Mouse (Mus musculus): Measurements from ENCODE around the gene Rem1.
"Not testable (repeated sequence)": the region's sequence is repeated elsewhere in the genome, so short reads cannot be mapped to it uniquely, and the experiment has no call there.

Rem1 gene

DNA sequence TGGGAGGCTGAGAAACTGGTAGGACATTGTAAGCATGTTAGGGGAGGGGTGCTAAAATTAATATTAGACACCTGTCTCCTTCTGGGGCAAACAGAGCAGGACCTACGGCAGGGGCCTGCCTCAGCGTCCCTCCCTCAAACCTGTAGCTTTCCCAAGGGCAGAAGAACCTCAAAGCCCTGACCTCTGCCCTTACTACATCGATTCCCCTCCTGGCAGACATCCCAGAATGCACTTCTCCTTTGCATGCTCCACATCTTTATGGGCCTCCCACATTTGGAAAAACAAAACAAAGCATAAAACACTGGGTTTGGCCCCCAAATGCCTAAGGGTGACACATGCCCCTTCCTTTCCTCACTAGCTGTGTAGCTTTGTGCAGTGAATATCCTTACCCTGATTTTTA, 2.5 kb downstream of the Rem1 start:
- DNase-seq: no peak

GRCm38 (mm10) chr2:152629904-152630303, 3.2 kb downstream of the Rem1 start:
- no peak for DNase-seq

DNA sequence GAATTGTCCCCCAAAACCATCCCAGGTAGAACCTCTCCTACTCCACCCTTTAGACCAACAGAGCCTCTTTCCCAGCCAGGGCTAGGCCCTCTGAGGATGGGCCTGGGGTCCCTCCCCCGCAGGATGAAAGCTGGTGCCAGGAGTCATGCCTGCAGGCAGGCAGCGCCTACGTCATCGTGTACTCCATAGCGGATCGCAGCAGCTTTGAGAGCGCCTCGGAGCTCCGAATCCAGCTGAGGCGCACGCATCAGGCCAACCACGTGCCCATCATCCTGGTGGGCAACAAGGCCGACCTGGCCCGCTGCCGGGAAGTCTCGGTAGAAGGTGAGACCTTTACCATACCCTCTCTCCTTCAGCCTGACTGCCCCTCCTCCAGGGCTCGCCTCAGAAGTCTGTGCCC, 6.6 kb downstream of the Rem1 start:
- no peak for DNase-seq

DNA sequence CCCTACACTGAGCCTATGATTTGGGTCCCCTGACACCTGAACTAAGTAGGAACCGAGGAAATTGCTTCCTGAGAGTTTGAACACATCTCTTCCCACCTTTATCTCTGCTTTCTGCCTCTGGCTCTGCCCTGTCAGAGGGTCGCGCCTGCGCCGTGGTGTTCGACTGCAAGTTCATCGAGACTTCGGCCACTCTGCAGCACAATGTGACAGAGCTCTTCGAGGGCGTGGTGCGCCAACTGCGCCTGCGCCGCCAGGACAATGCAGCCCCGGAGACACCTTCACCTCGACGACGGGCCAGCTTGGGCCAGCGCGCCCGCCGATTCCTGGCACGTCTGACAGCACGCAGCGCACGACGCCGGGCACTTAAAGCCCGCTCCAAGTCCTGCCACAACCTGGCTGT, 7.6 kb downstream of the Rem1 start:
- DNase-seq: no peak

DNA sequence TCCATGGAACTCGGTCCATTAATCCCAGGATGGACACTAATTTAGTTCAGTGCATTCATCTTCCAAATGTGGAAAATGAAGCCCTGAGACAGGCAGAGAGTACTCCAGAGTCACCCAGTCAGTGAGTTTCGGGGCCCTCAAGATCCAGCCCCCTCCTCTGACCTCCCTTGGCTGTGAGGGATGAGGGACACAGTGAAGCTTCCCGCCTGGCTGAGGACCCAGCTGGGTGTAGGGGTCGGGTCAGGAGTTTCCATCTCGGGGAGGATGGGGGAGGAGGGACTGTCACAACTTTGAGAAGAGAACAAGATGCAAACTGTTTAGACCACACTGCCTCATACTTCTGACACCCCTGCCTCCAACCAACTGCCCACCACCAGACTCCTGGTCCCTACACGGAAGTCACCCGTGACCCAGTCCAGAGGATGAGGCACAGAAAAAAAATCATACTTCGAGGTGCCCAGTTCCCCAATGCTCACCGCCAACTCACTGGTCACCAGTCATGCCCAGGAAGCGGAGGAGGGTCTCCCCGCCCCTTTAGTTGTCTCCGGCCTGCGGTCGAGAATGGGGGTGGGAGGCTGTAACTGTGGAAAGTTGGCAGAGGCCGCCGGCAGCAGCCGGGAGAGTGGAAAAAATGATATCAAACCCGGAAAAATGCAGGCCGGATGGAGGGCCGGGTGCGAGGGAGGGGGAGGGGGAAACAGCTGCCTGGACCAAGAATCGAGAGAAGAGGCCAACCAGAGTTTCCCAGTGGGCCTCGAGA, 9.7 kb downstream of the Rem1 start:
- DNase-seq: no peak

DNA sequence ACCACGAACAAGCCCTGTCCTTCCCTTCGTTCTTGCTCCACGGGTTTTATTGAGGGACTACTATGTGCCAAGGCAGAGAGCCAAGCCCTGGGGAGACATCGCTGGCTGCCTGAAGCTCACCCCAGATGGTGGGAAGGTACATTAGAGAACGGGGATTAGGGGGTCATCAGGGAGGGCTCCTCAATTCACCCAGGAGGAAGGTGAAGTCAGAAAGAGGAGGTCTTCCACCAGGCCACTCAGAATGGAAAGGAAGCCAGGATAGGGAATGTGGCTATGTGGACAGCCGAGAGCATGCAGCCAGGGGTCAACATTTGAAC, 10.2 kb downstream of the Rem1 start:
- DNase-seq: no peak

- no peak for DNase-seq
Measured at GRCm38 (mm10) chr2:152637381-152637780, 10.6 kb downstream of the Rem1 start.

GRCm38 (mm10) chr2:152638865-152639264, 12.1 kb downstream of the Rem1 start:
- no peak for DNase-seq

GRCm38 (mm10) chr2:152639406-152640113, 12.8 kb downstream of the Rem1 start:
- no peak for DNase-seq

DNA sequence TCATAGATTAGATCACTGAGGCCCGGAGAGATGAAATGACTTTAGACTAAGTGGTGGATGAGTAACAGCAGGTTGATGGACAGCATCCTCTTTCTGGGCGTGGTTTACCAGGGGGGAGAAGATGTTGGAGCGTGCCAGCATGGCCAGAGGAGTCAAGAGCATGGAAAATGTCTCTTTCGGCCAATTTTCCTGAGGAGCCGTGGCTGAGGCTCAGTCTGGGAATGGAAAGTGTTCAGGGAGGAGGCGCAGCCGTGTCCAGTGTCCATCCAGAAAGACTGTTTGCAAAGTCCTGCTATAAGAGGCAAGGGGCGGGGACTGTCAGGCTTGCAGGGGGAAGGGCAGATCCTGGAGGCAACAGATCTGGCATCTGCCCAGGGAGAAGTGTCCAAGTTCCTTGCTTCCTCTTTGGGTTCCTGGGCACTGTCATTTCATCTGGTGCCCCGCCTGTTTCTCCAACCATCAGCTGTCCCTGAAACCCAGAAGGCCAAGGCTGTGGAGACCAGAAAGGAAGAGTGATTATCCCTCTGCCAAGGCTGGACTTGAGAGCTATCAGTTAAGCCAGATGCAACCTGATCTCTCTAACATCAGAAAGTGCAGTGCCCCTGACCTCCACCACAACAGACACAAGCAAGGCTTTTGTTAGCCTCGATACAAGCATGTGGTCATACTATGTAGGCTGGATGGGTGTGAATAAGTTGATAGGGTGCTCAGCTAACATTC, 26.3 kb downstream of the Rem1 start:
- no peak for DNase-seq

DNA sequence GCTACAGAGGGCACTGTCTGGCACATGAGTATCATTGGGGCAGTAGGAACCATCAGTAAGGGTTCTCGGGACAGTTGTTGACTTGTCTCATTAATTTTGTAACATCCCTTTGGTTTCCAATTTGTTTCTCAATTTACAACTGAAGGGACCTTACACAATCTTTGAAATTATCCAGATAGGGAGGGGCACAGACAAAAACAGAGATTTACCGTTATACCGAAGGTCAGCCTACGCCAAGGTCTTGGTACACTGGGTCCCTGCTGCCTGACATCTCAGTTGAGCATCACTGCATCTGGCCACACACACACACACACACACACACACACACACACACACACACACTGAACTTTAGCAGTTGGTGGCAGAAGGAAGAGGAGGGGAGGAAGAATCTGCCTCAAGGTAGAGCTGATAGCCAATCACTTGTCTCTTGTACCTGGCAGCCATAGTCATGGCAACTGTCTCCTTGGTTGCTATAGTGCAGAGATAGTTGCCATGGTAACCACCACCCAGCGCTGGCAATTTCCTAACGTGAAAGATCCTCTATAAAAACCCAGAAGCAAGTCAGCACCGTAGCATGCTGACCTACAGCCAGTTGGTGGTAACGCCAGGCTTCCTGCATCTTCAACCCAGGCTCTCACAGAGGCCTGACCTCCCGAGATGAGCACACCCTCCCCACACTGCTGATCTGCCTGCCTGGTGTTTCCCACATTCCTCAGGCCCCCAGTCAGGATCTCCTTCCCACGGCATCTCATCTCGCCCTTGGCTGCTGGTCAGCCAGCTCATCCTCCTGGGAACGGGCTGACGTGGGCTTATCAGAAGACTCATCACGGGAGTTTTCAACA, 27.3 kb downstream of the Rem1 start:
- no peak for DNase-seq

GRCm38 (mm10) chr2:152657398-152657797, 30.6 kb downstream of the Rem1 start:
- DNase-seq: no peak

GRCm38 (mm10) chr2:152661163-152661562, 34.4 kb downstream of the Rem1 start:
- DNase-seq: no peak

DNA sequence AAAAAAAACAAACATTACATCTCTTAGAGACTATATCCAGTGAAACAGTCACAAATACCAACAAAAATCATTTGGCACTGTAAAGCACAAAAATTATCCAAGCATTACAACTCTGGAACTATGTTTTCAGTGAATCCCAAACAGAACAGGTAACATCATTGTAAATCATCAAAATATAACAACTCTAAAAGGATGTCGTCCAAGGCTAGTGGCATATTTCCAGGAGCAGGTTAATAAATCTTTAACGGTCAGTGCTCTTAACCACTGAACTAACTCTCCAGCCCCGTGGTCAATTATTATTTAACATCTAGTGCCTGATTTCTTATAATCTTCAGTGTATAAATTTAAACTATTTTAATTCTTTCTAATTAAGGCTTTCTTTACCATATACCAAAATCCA, 39.4 kb downstream of the Rem1 start:
- DNase-seq: not testable (repeated sequence)

GRCm38 (mm10) chr2:152669256-152669638, 42.5 kb downstream of the Rem1 start, which contains the start of gene H13:
Gene H13 (plus strand): TSS chr2:152669461.
- peak; percentile 89 for DNase-seq

GRCm38 (mm10) chr2:152669639-152670484, 43.1 kb downstream of the Rem1 start:
- DNase-seq: no peak

- DNase-seq: no peak
Measured at GRCm38 (mm10) chr2:152670983-152671641, 44.4 kb downstream of the Rem1 start.

DNA sequence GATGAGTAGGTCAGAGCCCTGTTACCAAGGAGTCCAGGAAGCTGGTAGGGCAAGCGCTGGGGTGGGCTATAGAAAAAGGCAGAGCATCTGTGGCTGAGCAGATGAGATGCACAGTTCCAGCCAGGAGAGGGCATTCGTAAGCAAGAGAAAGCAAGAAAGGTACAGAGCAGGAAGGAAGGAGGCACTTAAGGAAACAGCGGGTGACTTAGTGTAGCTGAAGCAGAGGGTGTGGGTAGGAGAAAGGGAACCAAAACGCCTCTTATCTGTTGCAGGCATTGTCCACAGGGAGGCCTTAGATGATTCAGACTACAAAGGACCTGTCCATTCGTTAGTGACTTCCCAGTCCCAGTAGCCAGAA, 44.9 kb downstream of the Rem1 start:
- peak in 1 of 2 experiments; percentile 46 for DNase-seq

- DNase-seq: no peak
Measured at GRCm38 (mm10) chr2:152672166-152672565, 45.4 kb downstream of the Rem1 start.

DNA sequence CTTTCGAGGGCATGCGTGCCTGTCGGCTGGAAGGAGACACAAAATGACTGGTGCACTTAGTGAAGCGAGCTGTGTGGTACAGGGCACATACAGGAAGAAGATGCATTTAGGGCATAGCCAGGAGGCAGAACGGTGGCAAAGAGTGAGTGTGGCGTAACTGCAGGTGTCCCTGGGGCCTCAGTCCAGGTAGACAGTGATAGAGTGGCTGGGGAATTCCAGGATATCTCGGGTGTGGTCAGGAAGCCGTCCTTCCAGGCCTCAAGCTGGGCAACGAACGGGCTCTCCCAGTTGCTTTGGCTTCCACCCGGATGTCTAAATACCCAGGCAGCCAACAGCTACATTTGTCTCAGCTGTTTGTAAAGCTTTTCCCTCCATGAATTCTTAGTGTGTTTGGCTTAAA, 47.4 kb downstream of the Rem1 start:
- no peak for DNase-seq

DNA sequence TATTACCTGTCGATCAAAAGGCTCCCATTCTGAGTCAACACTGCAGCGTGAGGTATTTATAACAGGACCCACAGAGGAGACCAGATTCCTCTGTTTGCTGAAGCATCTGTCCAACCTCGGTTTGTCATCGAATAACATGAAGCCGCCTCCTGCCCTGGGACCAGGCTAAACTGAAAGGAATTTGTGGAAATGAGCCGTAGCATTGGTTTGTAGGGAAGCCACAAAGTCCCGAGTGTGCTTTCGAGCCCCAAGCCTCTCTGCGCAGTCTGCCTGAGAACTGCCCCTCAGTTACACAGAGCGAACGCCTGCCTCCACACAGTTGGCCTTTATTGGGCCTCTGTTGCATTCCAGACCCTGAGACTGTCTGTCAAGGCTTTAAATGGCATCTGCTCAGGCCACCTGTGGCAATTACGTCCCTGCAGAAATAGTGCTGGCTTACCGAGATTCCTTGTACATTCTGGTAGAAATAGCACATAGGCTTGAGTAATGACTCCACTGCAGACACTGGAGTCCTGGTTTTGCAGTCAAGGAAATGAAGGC, 48.6 kb downstream of the Rem1 start:
- DNase-seq: no peak
